In the genomic region with DNA sequence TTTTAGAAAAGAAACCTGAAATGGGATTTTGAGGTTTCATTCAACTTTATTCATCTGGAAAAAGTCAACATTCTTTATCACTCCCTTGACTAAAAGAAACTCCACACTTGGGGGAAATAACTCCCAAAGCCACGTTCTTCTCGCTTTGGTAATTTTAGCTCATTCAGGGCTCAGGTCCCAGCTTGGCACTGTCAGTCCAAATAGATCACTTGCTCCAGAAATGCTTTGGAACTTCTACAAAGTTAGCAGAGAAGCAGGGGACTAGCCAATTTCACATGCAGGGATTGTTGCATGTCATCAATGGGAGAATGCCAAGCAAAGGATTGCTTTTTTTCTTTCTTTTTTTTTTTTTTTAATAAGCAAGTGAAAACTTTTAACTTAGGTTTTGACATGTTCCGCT, we compare ENCODE assay signal across 15 mouse cellular contexts. TPM values are rescaled to one million over a fixed set of nuclear protein-coding genes. Genes with fewer than 3 reads are reported as not detected.
DNase-seq lines count a peak whose midpoint lies in the region; ATAC-seq and TF ChIP-seq lines count a peak whose summit lies in the region.
"Had no signal": no experiment of that assay in that cellular context is flagged by ENCODE, and none has a peak within 500 bp of the region (broad histone marks: within the 10 kb centered on the region; RNA-seq: fewer than 3 reads in every experiment).

No protein-coding gene starts in this region.

- intact Hi-C loops in heart, postnatal 14 days (cut with DNase I) = no loop called here

- H3K4me2 ChIP-seq in hindbrain, postnatal 0 days (ENCODE audit: low read depth, low read length) = no peak overlapping the region
- H3K4me2 ChIP-seq in embryonic facial prominence, embryonic 15.5 days (replicated peaks) = peak overlapping the region; percentile 69; the same call in 1 of the 2 replicates
- H3K4me2 ChIP-seq: limb, embryonic 13.5 days; neural tube, embryonic 15.5 days had no signal

- no peak overlapping the region for H3K27ac ChIP-seq in hindbrain, postnatal 0 days
- no peak overlapping the region for H3K27ac ChIP-seq in hindbrain, embryonic 10.5 days
- no peak overlapping the region; the same call in 1 of the 2 replicates for H3K27ac ChIP-seq in embryonic facial prominence, embryonic 15.5 days (replicated peaks)
- H3K27ac ChIP-seq: limb, embryonic 13.5 days; neural tube, embryonic 15.5 days had no signal

- no peaks in the 10 kb centered on the region for H3K36me3 ChIP-seq in hindbrain, postnatal 0 days (ENCODE audit: insufficient read depth, low read length)
- H3K36me3 ChIP-seq in hindbrain, embryonic 10.5 days = peaks cover 27% of the 10 kb centered on the region
- peaks cover 7% of the 10 kb centered on the region; the same call in 1 of the 2 replicates for H3K36me3 ChIP-seq in embryonic facial prominence, embryonic 15.5 days

- peaks cover 16% of the 10 kb centered on the region for H3K4me1 ChIP-seq in hindbrain, postnatal 0 days (ENCODE audit: insufficient read depth, low read length)
- H3K4me1 ChIP-seq in hindbrain, embryonic 10.5 days (replicated peaks) = peaks cover 19% of the 10 kb centered on the region
- peaks cover 58% of the 10 kb centered on the region for H3K4me1 ChIP-seq in embryonic facial prominence, embryonic 15.5 days

- no peak for ATAC-seq in hindbrain, postnatal 0 days
- no peak for ATAC-seq in embryonic facial prominence, embryonic 15.5 days (ENCODE audit: insufficient number of reproducible peaks, low FRiP score, low TSS enrichment, low read depth)
- ATAC-seq: CD4-positive, CD25-positive, alpha-beta regulatory T cell, adult 4 months; hindbrain, embryonic 16.5 days had no signal

- H3K9me3 ChIP-seq in hindbrain, postnatal 0 days (ENCODE audit: low read length) = no peaks in the 10 kb centered on the region
- no peaks in the 10 kb centered on the region for H3K9me3 ChIP-seq in hindbrain, embryonic 10.5 days
- no peaks in the 10 kb centered on the region for H3K9me3 ChIP-seq in embryonic facial prominence, embryonic 15.5 days (replicated peaks)
- H3K9me3 ChIP-seq: limb, embryonic 13.5 days; neural tube, embryonic 15.5 days had no signal

- TF ChIP-seq CTCF in hindbrain, postnatal 0 days (IDR thresholded peaks at IDR 0.05; ENCODE audit: low read depth) = no peak

- H3K9ac ChIP-seq in hindbrain, postnatal 0 days (replicated peaks; ENCODE audit: low read length) = no peak overlapping the region
- no peak overlapping the region for H3K9ac ChIP-seq in embryonic facial prominence, embryonic 15.5 days
- H3K9ac ChIP-seq: limb, embryonic 13.5 days; neural tube, embryonic 15.5 days had no signal

- DNase-seq in hindbrain, postnatal 0 days (ENCODE audit: low spot score) = peak; percentile 44
- no peak for DNase-seq in hindbrain, embryonic 10.5 days (ENCODE audit: low spot score)
- DNase-seq in Muller cell, postnatal 12 days (ENCODE audit: inconsistent ontology term) = peak; percentile 80
- peak; percentile 17 to 44 for DNase-seq in heart, postnatal 14 days
- DNase-seq in frontal cortex, postnatal 25 days (ENCODE audit: low spot score in 2 of 2) = no peak
- no peak for DNase-seq in urinary bladder, postnatal 14 days (ENCODE audit: low spot score)
- DNase-seq: adrenal gland, postnatal 25 days; cerebellum, adult 9-11 months; thymus, adult 2 months had no signal

- WGBS in hindbrain, postnatal 0 days = 51% methylated on average over 3 of the region's 3 CpGs
- WGBS in hindbrain, embryonic 10.5 days = 88% methylated on average over 3 of the region's 3 CpGs
- 30% methylated on average over 3 of the region's 3 CpGs for WGBS in embryonic facial prominence, embryonic 15.5 days

- no peaks in the 10 kb centered on the region for H3K27me3 ChIP-seq in hindbrain, postnatal 0 days (ENCODE audit: insufficient read depth, low read length)
- no peaks in the 10 kb centered on the region for H3K27me3 ChIP-seq in hindbrain, embryonic 10.5 days (ENCODE audit: insufficient read depth, poor library complexity, severe bottlenecking)
- H3K27me3 ChIP-seq in embryonic facial prominence, embryonic 15.5 days = no peaks in the 10 kb centered on the region
- H3K27me3 ChIP-seq: limb, embryonic 13.5 days; neural tube, embryonic 15.5 days had no signal

- no peak overlapping the region for H3K4me3 ChIP-seq in hindbrain, postnatal 0 days (ENCODE audit: low read length)
- no peak overlapping the region for H3K4me3 ChIP-seq in hindbrain, embryonic 10.5 days
- H3K4me3 ChIP-seq in embryonic facial prominence, embryonic 15.5 days (replicated peaks) = peak overlapping the region; percentile 85; the same call in 1 of the 2 replicates
- H3K4me3 ChIP-seq: limb, embryonic 13.5 days; megakaryocyte, embryonic 14.5 days; neural tube, embryonic 15.5 days had no signal

RNA-seq across cellular contexts. Expression of a gene that starts 5.2 kb away (rescaled TPM):
- 30.6 and 32.1 TPM in 2 replicates for total RNA-seq in hindbrain, postnatal 0 days (2014; rRNA removed)
- 48.9 and 50.0 TPM in 2 replicates for polyA plus RNA-seq in hindbrain, postnatal 0 days (2015; fragmentation: Nextera tagmentation; extraction: Ambion mirVana)
- polyA plus RNA-seq in hindbrain, embryonic 10.5 days (2016; fragmentation: Nextera tagmentation; extraction: Ambion mirVana) = 25.6 and 35.7 TPM in 2 replicates
- polyA plus RNA-seq in embryonic facial prominence, embryonic 15.5 days (2015; fragmentation: Nextera tagmentation; extraction: Ambion mirVana) = 137 and 159 TPM in 2 replicates
- total RNA-seq in heart, postnatal 14 days (2021) = 1 to 10 TPM; 6.1 to 8.0 TPM

Comparison
In these comparisons a context has a peak if more than half of its experiments do, and no peak if none do; other contexts are left out.
1. DNase-seq: peak in hindbrain, postnatal 0 days (single experiment), Muller cell, postnatal 12 days (single experiment) and heart, postnatal 14 days (2 of 2); none in hindbrain, embryonic 10.5 days (single experiment), frontal cortex, postnatal 25 days (0 of 2) and urinary bladder, postnatal 14 days (single experiment).